Mouse (Mus musculus): Measurements from ENCODE around the gene Nr4a1. TPM values are rescaled to one million over a fixed set of nuclear protein-coding genes. Genes with fewer than 3 reads are reported as not detected.

The Nr4a1 gene
- 2.9 and 3.6 TPM in 2 replicates for polyA plus RNA-seq (2016; fragmentation: Nextera tagmentation; extraction: Ambion mirVana)

DNA sequence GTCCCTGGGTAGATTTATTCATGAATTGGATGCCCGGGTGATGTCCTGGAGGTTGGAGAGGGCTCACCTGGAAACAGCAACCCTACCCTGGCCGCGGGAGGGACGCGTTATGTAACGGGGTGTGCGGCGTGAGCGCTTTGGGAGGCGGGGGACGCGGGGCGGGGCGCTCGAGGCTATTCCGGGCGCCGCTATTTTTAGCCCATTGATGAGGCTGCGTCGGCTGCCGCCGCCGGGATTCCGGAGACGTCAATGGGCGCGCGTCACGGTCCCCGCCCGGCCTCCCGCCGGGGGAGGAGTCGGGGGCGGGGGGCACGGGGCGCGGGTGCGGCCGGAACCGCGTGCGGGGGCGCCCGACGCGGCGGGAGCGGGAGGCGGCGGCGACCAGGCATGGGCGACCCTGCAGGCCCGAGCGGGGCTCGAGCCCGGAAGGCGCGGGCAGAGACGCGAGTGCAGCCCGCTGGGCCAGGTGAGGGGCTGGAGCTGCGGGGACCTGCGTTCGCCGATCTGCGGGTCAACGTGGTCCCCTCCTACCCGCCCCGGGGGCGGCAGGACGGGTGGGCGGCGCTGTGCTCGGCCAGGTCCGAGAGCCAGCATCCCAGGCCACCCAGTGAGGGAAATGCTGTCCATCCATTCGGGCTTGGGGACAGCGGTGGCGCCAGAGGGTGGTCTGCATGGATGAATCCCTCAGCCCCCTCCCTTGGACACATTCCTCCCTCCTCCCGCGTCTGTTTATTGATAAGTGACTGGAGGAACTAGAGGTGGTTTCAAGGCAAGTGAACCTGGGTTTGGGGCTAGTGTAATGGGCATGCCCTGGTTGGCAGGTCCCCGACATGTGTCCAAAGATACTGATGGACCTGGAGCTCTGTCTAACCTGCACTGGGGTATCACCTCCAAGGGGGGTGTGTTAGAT lies at the start of gene Nr4a1:
Gene Nr4a1 (plus strand): TSS at position 384 of the 910 bp plus-strand sequence.
- H3K27me3 ChIP-seq: peaks cover 19% of the 10 kb centered on the region
- H3K9ac ChIP-seq: peak within 1 kb of the TSS; percentile 82
- H3K36me3 ChIP-seq (replicated peaks): no peaks in the 10 kb centered on the region
- peak within 1 kb of the TSS; percentile 92 for H3K4me2 ChIP-seq
- under 1% methylated on average over 63 of the region's 82 CpGs for WGBS
- H3K9me3 ChIP-seq: no peaks in the 10 kb centered on the region
- peak within 1 kb of the TSS; percentile 75 for H3K4me3 ChIP-seq (replicated peaks)
- 0 out of 2 replicates have a peak within 1 kb of the TSS, but pooled peaks have one; percentile 21 for H3K27ac ChIP-seq
- peaks cover 11% of the 10 kb centered on the region for H3K4me1 ChIP-seq
- ATAC-seq (ENCODE audit: low FRiP score): peak; percentile 77

DNA sequence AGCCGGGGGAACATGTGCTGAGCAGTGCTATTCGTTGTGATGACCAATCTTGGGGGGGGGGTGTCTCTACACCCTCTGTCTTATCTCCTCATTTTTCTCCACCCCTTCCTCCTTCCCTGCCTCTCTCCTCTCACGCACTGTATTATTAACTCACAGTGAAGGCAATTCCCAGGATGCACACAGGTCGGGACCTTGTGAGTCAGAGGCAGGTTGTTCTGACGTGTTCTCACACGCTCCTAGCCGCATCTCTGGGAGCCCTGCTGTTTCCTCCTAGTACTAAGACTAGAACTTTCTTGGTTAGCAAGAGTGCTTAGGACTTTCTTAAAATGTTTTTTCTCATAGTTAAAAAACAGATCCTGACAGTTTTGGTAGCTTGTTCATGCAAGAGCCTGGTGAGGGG lies 49.3 kb upstream of the Nr4a1 start:
- no peak overlapping the region for H3K4me3 ChIP-seq (replicated peaks)
- no peak overlapping the region for H3K9ac ChIP-seq
- peaks cover 92% of the 10 kb centered on the region for H3K36me3 ChIP-seq (replicated peaks)
- no peak overlapping the region for H3K4me2 ChIP-seq
- no peak overlapping the region for H3K27ac ChIP-seq
- WGBS: 85% methylated on average over 7 of the region's 7 CpGs
- H3K4me1 ChIP-seq: no peaks in the 10 kb centered on the region
- ATAC-seq (ENCODE audit: low FRiP score): no peak
- no peaks in the 10 kb centered on the region for H3K27me3 ChIP-seq
- H3K9me3 ChIP-seq: no peaks in the 10 kb centered on the region

DNA sequence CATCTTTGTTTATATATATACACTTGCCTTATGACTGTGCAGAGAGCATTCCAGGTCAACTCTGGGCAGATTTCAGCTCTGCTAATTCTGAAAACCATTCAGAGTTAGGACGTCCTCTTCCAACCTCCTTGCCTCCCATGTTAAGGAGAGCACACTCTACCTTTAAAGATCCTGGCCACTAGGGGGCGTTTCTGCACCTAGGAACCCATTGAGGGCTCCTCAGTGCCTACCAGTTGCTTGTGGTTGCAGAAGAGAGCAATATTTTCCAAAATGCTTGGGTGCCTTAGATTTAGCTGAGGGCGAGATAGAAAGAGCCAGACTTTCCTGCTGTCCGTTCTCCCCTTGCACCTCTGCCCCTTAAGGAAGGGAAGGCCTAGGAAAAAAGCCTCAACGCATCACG lies 43.8 kb upstream of the Nr4a1 start:
- no peak overlapping the region for H3K9ac ChIP-seq

DNA sequence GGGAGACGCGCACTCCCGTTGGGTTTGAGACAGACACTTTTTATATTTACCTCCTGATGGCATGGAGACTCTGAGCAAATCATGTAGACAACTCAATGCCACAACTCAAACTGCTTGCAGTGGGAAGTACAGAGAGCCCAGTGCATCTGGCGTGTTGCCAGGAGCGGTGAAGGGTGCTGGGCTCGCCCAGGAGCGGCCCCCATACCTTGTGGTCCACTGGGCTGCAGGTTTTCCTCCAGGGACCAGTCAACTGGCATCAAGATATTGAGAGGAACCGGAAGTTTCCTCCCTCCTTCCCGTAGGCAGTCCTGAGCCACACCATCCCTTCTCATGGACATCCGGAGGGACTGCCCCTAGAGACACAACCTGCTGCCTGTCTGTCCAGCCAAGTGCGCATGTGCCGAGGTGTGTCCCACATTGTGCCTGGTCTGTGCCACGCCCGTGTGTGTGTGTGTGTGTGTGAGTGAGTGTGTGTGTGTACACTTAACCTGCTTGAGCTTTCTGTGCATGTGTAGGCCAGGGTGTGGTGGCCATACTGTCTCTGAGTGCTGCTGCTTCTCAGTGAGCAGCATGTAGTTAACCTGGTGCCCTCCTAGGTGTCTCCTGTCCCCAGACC lies 43.0 kb upstream of the Nr4a1 start:
- Histone ChIP-seq H3K4me3 (replicated peaks) (no peak overlapping the region), H3K4me2 (no peak overlapping the region), H3K9ac (no peak overlapping the region), H3K9me3 (no peaks in the 10 kb centered on the region), H3K27me3 (no peaks in the 10 kb centered on the region), H3K4me1 (no peaks in the 10 kb centered on the region), H3K36me3 (replicated peaks) (peaks cover 74% of the 10 kb centered on the region), H3K27ac (no peak overlapping the region)
- WGBS: 93% methylated on average over 14 of the region's 14 CpGs
- ATAC-seq (ENCODE audit: low FRiP score): no peak

More for the DNA sequence above, 43.8 kb upstream of the Nr4a1 start:
- Histone ChIP-seq H3K4me2 (no peak overlapping the region), H3K9me3 (no peaks in the 10 kb centered on the region), H3K27me3 (no peaks in the 10 kb centered on the region), H3K36me3 (replicated peaks) (peaks cover 78% of the 10 kb centered on the region), H3K4me3 (replicated peaks) (no peak overlapping the region), H3K27ac (no peak overlapping the region), H3K4me1 (no peaks in the 10 kb centered on the region)
- ATAC-seq (ENCODE audit: low FRiP score): no peak
- 66% methylated on average over 6 of the region's 6 CpGs for WGBS

DNA sequence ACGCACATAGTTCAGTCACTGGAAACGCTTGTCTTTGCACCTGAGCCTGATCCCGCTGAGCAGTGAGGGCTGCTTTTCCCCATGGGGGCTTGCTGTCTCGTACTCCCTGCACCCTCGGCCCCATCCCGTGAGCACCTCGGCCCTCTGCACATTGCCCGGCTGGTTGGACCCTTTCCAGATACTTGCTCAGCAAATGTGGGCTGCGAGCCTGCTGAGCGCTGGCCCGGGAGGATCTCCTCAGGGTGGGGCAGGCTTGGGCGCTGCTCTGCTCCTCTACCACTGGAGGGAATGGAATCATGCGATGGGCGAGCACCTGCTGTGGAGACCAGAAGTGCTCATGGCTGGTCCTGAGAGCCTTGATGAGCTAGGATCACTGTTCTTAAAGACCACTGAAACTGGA lies 41.6 kb upstream of the Nr4a1 start:
- Histone ChIP-seq H3K4me2 (no peak overlapping the region), H3K4me1 (no peaks in the 10 kb centered on the region), H3K27ac (no peak overlapping the region), H3K9me3 (no peaks in the 10 kb centered on the region), H3K36me3 (replicated peaks) (peaks cover 60% of the 10 kb centered on the region), H3K4me3 (replicated peaks) (no peak overlapping the region), H3K9ac (no peak overlapping the region), H3K27me3 (no peaks in the 10 kb centered on the region)
- 88% methylated on average over 14 of the region's 14 CpGs for WGBS
- no peak for ATAC-seq (ENCODE audit: low FRiP score)

DNA sequence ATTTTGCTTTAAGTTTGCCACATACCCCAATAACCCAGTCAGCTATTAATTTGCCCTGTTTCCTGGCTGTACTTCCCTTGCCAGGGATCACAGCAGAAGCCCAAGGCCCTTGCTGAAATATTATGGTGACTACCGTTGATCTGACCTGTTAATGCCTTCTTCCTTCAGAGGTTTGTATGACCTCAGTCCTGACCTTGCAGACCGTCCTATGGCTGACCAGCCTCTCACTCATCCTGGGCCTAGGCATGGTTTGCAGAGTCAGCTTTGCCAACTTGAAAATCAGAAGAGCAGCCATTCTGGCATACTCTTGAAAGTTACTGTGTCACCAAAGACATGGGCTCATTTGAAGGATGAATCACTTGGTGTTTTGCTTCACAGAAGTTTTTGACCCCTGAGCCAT lies 38.9 kb upstream of the Nr4a1 start:
- Histone ChIP-seq H3K27ac (no peak overlapping the region), H3K27me3 (no peaks in the 10 kb centered on the region), H3K9me3 (no peaks in the 10 kb centered on the region), H3K36me3 (replicated peaks) (peaks cover 35% of the 10 kb centered on the region), H3K4me1 (peaks cover 2% of the 10 kb centered on the region), H3K9ac (no peak overlapping the region), H3K4me2 (no peak overlapping the region), H3K4me3 (replicated peaks) (no peak overlapping the region)
- 91% methylated on average over 2 of the region's 2 CpGs for WGBS
- ATAC-seq (ENCODE audit: low FRiP score): no peak

DNA sequence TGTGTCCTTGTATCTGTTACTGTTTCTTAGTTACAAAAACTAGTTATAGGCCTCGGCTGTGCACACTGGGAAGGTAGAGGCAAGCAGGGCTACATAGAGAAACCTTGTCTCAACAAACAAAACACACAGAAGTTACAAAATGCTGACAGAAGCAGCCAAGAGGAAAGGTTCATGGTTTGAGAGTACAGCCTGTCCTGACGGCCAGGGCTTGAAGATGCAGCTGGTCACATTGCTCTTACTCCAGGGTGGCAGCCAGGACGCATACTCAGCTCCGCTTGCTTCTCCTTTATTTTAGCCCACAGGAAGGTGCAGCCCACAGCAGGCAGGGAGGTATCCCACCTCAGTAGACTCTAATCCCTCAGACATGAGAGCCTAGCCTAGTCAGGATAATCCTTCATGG lies 38.0 kb upstream of the Nr4a1 start:
- Histone ChIP-seq H3K27me3 (no peaks in the 10 kb centered on the region), H3K9ac (no peak overlapping the region), H3K9me3 (no peaks in the 10 kb centered on the region), H3K27ac (no peak overlapping the region), H3K36me3 (replicated peaks) (peaks cover 27% of the 10 kb centered on the region), H3K4me2 (no peak overlapping the region), H3K4me1 (peaks cover 11% of the 10 kb centered on the region), H3K4me3 (replicated peaks) (no peak overlapping the region)
- 72% methylated on average over 4 of the region's 4 CpGs for WGBS
- no peak for ATAC-seq (ENCODE audit: low FRiP score)

DNA sequence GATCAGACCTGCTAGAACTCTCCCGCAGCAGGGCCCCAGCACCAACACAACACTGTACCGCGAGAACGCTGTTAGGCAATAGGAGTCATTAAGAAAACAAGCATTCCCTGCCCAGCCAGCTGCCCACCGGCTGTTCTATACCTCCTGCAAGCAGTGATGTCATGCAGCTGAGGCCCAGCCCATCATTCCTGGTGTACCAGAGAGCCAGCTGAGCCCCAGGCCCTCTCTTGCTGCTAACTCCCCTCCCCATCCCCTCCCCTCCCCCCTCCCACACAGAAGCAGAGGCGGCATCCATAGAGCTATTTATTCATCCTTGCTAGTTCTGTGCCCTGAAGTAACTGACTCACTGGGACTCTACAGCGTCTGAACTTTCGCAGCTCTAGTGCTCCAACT lies 33.2 kb upstream of the Nr4a1 start:
- Histone ChIP-seq H3K4me2 (peak overlapping the region; percentile 48), H3K27me3 (peaks cover 22% of the 10 kb centered on the region), H3K9ac (0 out of 2 replicates have a peak overlapping the region, but pooled peaks have one; percentile 7), H3K36me3 (replicated peaks) (no peaks in the 10 kb centered on the region), H3K4me3 (replicated peaks) (no peak overlapping the region), H3K27ac (peak overlapping the region; percentile 88), H3K4me1 (peaks cover 51% of the 10 kb centered on the region), H3K9me3 (no peaks in the 10 kb centered on the region)
- ATAC-seq (ENCODE audit: low FRiP score): peak; percentile 72
- WGBS: 5% methylated on average over 8 of the region's 8 CpGs

DNA sequence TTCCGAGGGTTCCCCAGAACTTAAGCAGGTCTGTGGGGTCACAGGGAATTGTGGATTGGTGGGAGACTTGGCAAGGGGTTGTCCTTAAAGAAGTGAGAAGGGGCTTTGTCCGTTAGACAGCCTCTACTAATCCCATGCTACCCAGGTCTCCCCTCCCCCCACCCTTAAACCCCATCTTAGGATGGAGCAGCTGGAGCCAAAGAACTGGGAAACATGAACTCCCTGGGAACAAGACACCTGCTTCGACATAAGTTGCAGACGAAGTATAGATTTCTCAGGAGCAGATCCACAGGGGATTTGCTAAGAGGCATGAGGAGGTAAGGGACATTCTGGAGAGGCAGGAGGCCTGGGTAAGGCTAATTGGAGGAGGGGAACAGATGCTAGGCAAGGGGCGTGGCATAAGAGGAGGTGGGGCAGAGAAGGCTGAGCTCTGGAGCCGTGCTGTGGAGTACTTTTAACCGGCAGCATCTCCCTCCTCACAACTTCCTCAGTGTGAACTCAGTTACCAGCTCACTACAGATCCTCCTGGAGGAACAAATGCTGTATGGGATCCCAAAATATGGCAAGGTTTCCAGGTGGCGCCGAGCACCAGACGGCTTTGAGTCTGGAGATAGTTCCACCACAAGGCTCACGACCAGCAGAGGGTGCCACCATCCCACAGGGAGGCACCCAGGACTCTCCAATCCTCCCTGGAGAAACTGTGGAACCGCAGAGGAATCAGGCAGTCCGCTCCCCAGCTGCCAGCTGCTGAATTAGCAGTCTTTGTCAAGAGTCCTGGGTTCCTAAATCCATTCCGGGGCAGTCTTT lies 32.6 kb upstream of the Nr4a1 start:
- H3K36me3 ChIP-seq (replicated peaks): no peaks in the 10 kb centered on the region
- H3K27ac ChIP-seq: peak overlapping the region; percentile 88
- 1% methylated on average over 14 of the region's 14 CpGs for WGBS
- peak overlapping the region; percentile 26 for H3K4me3 ChIP-seq (replicated peaks)
- peaks cover 51% of the 10 kb centered on the region for H3K4me1 ChIP-seq
- peak overlapping the region; percentile 48 for H3K4me2 ChIP-seq
- no peaks in the 10 kb centered on the region for H3K9me3 ChIP-seq
- ATAC-seq (ENCODE audit: low FRiP score): peak; percentile 59
- H3K9ac ChIP-seq: no peak overlapping the region
- peaks cover 22% of the 10 kb centered on the region for H3K27me3 ChIP-seq

DNA sequence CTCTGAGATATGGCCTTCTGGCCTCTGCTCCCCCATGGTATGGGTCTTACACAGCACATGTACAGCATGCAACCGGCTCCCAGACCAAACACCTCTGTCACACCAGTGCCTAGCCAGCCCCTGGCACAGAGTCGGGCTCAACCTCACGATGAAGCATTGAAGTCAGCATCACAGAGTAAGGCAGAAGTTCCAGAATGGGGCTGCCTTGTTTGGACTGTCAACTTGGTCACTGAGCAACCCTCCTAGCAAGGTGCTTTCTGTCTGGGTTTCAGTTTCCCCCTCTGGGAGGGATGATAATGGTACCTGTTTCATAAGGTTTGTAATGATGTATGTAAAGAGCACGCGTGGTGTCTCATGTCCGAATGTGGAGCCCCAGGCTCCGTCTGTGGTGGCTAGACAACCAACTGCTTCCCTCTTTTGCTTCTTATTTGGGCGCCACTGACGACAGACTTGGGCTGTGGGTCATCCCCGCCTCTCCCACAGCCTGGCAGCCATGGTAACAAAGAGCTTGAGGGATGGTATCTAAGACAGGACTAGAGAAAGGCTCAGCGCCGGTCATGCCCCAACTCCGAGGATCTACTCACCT lies 31.1 kb upstream of the Nr4a1 start:
- H3K9me3 ChIP-seq: no peaks in the 10 kb centered on the region
- 0 out of 2 replicates have a peak overlapping the region, but pooled peaks have one; percentile 13 for H3K9ac ChIP-seq
- peak overlapping the region; percentile 94 for H3K4me2 ChIP-seq
- no peak overlapping the region for H3K4me3 ChIP-seq (replicated peaks)
- peaks cover 22% of the 10 kb centered on the region for H3K27me3 ChIP-seq
- 53% methylated on average over 13 of the region's 13 CpGs for WGBS
- H3K27ac ChIP-seq: no peak overlapping the region
- H3K4me1 ChIP-seq: peaks cover 56% of the 10 kb centered on the region
- H3K36me3 ChIP-seq (replicated peaks): no peaks in the 10 kb centered on the region
- ATAC-seq (ENCODE audit: low FRiP score): no peak

DNA sequence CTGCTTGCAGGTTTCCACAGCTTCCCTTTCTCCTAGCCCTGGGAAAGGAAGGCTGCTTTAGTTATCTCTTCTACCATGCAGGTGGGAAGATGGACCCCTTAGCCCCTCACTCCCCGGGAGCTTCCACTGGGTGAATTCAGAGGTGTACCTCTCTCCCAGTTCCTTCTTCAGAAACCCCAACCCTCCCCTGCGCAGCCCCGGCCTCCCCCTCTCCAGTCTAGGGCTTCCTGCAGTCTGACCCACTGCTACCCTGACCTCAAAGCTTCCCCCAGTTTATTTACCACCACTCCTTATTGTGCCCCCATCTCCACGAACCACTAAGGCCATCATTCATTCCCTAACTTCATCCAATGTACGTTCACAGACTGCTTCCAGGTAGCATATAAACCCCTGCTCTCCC lies 30.5 kb upstream of the Nr4a1 start:
- Histone ChIP-seq H3K36me3 (replicated peaks) (peaks cover under 1% of the 10 kb centered on the region; the same call in 1 of the 2 replicates), H3K4me1 (peaks cover 59% of the 10 kb centered on the region), H3K27me3 (peaks cover 22% of the 10 kb centered on the region), H3K9me3 (no peaks in the 10 kb centered on the region), H3K4me2 (peak overlapping the region; percentile 94), H3K4me3 (replicated peaks) (peak overlapping the region; percentile 72), H3K9ac (peak overlapping the region; percentile 80), H3K27ac (no peak overlapping the region)
- 8% methylated on average over 5 of the region's 5 CpGs for WGBS
- ATAC-seq (ENCODE audit: low FRiP score): no peak
